9 mouse cellular contexts compared by ENCODE assay signal in the genomic region with DNA sequence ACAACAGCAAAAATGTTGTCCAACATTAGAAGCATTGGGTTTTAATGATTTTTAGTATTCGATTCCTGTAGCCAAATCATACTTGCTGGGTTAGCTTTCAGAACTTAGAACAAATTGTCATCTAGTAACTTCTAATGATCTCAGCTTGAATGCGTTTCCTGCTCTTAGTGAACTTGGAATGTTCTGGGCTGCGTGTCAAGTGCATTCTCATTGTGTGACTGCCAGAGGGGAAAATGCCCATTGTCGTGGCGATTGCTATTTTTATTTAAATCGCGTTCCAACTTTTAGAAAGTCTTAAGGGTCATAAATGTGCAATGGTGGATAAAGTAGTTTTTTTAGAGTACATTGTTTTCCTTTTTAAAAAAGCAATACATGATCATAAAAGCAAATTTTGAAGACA.
DNase-seq lines count a peak whose midpoint lies in the region; ATAC-seq and TF ChIP-seq lines count a peak whose summit lies in the region.
"Had no signal": no experiment of that assay in that cellular context is flagged by ENCODE, and none has a peak within 500 bp of the region (broad histone marks: within the 10 kb centered on the region; RNA-seq: fewer than 3 reads in every experiment).

No protein-coding gene starts in this region.

- intact Hi-C loops in left cerebral cortex, postnatal 4 days (cut with DNase I) = no loop called here

- peak; percentile 36 for DNase-seq in adrenal gland, adult 2 months
- DNase-seq in adrenal gland, postnatal 4 days (ENCODE audit: low spot score in 2 of 2) = no peak
- peak; percentile 17 for DNase-seq in midbrain, postnatal 0 days (ENCODE audit: low spot score)
- DNase-seq in kidney, adult 8-10 months = peak; percentile 39 to 47
- peak; percentile 47 to 52 for DNase-seq in lung, postnatal 4 days
- DNase-seq in hindbrain, embryonic 10.5 days (ENCODE audit: low spot score) = no peak
- DNase-seq in left cerebral cortex, postnatal 4 days = no peak

- no peak overlapping the region for H3K4me2 ChIP-seq in midbrain, postnatal 0 days (ENCODE audit: low read depth, low read length, poor library complexity, severe bottlenecking)
- H3K4me2 ChIP-seq in midbrain, embryonic 13.5 days (replicated peaks) = no peak overlapping the region

- no peak overlapping the region for H3K4me3 ChIP-seq in midbrain, postnatal 0 days (ENCODE audit: low read depth, low read length)
- H3K4me3 ChIP-seq in midbrain, embryonic 13.5 days (replicated peaks) = no peak overlapping the region
- no peak overlapping the region for H3K4me3 ChIP-seq in hindbrain, embryonic 10.5 days

- no peak for ATAC-seq in midbrain, postnatal 0 days (ENCODE audit: low FRiP score)
- ATAC-seq in midbrain, embryonic 13.5 days = no peak

- 54% methylated on average over 7 of the region's 7 CpGs for WGBS in midbrain, postnatal 0 days
- 60% methylated on average over 7 of the region's 7 CpGs for WGBS in midbrain, embryonic 13.5 days
- 78% methylated on average over 7 of the region's 7 CpGs for WGBS in hindbrain, embryonic 10.5 days

- no peak overlapping the region for H3K27ac ChIP-seq in midbrain, postnatal 0 days (ENCODE audit: low read depth, low read length)
- H3K27ac ChIP-seq in midbrain, embryonic 13.5 days = no peak overlapping the region
- H3K27ac ChIP-seq in hindbrain, embryonic 10.5 days = no peak overlapping the region
- H3K27ac ChIP-seq: macrophage had no signal

- H3K9me3 ChIP-seq in midbrain, postnatal 0 days (ENCODE audit: low read length) = no peaks in the 10 kb centered on the region
- no peaks in the 10 kb centered on the region for H3K9me3 ChIP-seq in midbrain, embryonic 13.5 days
- H3K9me3 ChIP-seq in hindbrain, embryonic 10.5 days = no peaks in the 10 kb centered on the region

- no peaks in the 10 kb centered on the region for H3K36me3 ChIP-seq in midbrain, postnatal 0 days (ENCODE audit: insufficient read depth, low read length)
- H3K36me3 ChIP-seq in midbrain, embryonic 13.5 days = no peaks in the 10 kb centered on the region
- no peaks in the 10 kb centered on the region for H3K36me3 ChIP-seq in hindbrain, embryonic 10.5 days

- no peaks in the 10 kb centered on the region for H3K4me1 ChIP-seq in midbrain, postnatal 0 days (ENCODE audit: insufficient read depth, low read length)
- no peaks in the 10 kb centered on the region for H3K4me1 ChIP-seq in midbrain, embryonic 13.5 days (replicated peaks)
- no peaks in the 10 kb centered on the region for H3K4me1 ChIP-seq in hindbrain, embryonic 10.5 days (replicated peaks)

- H3K9ac ChIP-seq in midbrain, postnatal 0 days (replicated peaks; ENCODE audit: low read length, poor library complexity, severe bottlenecking) = no peak overlapping the region
- H3K9ac ChIP-seq in midbrain, embryonic 13.5 days (replicated peaks) = no peak overlapping the region

- no peaks in the 10 kb centered on the region for H3K27me3 ChIP-seq in midbrain, postnatal 0 days (ENCODE audit: insufficient read depth, low read length)
- H3K27me3 ChIP-seq in midbrain, embryonic 13.5 days = no peaks in the 10 kb centered on the region
- no peaks in the 10 kb centered on the region for H3K27me3 ChIP-seq in hindbrain, embryonic 10.5 days (ENCODE audit: insufficient read depth, poor library complexity, severe bottlenecking)

- TF ChIP-seq CTCF in midbrain, postnatal 0 days (IDR thresholded peaks at IDR 0.05) = no peak

Comparison
In these comparisons a context has a peak if more than half of its experiments do, and no peak if none do; other contexts are left out.
1. DNase-seq: peak in adrenal gland, adult 2 months (single experiment), midbrain, postnatal 0 days (single experiment), kidney, adult 8-10 months (2 of 2) and lung, postnatal 4 days (2 of 2); none in adrenal gland, postnatal 4 days (0 of 2), hindbrain, embryonic 10.5 days (single experiment) and left cerebral cortex, postnatal 4 days (single experiment).